Mouse (Mus musculus) frontal cortex, adult (tissue): ENCODE measurements around the gene Tfam.

Source experiments
- ATAC-seq: cut with Nextera tagmentation; 2 replicates; pipeline ENCODE4 v1.9.2; 2017; ENCODE audit warnings: mild to moderate bottlenecking, moderate library complexity, mixed read lengths; ENCODE audit not compliant: low TSS enrichment

Tfam gene

DNA sequence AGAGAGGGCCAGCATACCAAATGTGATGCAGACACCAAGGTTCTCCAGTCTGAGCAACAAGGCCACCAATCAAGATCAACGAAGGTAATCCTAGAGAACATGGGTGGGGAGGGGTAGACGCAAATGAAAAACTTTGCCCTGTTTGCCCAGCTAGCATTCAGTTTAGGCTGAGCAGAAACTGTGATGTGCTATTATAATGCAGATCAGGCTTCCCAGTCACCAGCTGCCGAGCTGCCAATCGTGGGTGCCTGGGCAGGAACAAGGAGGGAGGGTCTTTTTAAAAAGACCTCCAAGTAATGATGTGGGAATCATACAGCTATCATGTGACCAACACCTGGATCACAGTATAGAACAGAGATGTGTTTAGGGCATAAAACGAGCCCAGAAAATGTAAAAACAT, 15.0 kb downstream of the Tfam start:
- ATAC-seq = no peak

- no peak for ATAC-seq
Observed at GRCm38 (mm10) chr10:71222639-71223038, 15.4 kb downstream of the Tfam start.

- ATAC-seq = peak; percentile 88
Observed at GRCm38 (mm10) chr10:71218228-71218892, 19.7 kb downstream of the Tfam start.

- ATAC-seq = no peak
Observed at GRCm38 (mm10) chr10:71215996-71216395, 22.1 kb downstream of the Tfam start.

- ATAC-seq = no peak
Observed at GRCm38 (mm10) chr10:71201512-71201911, 36.6 kb downstream of the Tfam start.

GRCm38 (mm10) chr10:71200964-71201363, 37.1 kb downstream of the Tfam start:
- ATAC-seq = peak; percentile 55

DNA sequence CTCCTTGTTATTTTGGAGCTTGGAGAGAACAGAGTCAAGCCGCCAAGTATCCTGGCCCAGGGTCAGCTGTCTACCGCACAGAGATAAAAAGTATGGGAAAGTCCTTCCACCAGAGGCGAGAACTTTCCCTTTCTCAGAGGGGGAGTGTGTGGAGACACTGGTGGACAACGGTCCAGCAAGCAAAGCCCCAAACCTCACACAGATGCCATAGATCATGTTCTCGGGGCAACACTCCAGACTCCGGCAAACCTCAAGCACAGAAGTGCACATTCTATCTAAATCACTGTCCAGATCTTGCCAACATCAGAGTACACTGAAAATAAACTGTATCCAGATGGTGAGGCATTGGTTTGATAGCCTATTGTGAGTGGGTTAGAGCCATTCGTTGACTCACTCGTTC, 39.4 kb downstream of the Tfam start:
- no peak for ATAC-seq

DNA sequence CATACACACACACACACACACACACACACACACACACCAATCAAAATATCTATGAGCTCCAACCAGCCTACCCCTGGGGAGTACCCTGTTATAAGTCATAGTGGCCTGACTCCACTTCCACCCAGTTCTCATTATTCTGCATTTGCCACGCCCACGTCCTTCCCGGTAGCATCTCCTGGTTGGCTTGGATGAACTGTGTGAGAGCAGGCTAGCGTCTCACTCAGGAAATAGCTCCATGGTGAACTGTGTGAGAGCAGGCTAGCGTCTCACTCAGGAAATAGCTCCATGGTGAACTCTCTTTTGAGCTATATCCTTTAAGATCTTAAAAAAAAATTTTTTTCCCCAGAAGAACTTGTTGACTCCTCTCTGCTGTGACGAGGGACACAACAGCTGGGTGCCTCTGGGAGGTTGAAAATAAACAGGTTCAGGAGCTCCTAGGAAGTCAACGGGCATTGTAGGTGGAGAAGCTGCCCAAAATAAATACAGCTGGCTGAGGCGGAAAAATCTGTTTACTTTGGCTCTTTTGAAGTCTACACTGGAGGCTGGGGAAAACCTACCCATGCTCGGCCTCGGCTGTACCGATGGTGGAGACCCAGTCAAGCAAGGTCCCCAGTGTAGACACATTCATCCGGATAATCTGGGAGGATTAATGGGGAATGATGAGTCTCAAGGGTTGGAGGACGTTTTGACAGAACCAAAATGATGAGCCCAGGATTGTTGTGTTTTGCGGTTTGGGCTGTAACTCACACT, 40.9 kb downstream of the Tfam start:
- ATAC-seq = no peak

DNA sequence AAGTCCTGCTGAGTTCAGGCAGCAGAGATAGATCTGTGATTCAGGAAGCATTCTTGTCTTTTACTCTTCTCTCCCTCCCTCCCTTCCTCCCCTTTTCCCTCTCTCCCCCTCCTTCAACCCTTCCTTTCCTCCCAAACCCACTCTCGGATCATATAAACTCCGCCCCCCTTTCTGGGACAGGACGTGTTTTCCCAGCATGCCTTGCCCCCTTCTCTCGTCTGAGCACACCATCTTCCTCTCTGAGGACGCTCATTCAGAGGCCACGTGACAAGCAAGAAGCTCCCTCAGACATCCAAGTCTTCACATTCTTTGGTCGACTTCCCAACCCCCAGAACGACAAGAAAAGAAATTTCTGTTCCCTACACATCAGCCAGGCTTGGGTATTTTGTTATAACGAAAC, 42.6 kb downstream of the Tfam start:
- ATAC-seq = 0 out of 2 replicates have a peak, but pooled peaks have one; percentile 27

DNA sequence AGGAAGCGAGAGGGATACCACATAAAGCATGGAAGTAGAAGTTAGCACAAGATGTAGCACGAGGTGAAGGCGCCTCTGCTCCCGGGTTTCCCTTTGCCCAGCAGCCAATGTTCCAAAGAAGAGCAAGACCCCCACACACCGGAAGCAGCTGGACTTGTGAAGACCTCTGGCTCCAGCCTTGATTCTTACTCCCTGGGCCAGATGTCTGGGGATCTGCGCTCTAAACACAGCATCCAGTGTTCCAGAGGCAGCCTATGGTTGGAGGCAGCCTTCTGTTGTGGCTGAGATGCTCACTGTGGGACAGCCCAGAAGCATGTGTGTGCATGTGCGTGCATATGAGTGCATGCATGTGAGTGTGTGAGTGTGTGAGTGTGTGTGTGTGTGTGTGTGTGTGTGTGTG, 43.4 kb downstream of the Tfam start:
- no peak for ATAC-seq

DNA sequence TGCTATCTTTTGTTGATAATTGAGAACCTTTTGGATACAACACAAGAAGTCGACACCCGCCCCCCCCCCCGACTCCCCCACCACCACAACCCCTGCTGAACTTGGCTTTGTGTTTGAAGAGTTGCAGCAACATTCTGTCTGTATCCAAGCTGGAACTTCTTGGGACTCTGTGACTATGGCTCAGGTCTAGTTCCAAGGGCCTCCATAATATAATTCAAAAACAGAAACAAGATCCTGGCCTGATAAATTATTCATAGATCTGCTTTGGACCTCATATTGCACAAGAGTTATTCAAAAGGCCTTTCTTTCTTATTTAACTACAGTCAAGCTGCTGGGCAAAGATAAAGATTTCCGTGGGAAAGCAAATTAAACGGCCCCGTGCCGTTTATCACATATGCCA, 44.8 kb downstream of the Tfam start:
- ATAC-seq = no peak

DNA sequence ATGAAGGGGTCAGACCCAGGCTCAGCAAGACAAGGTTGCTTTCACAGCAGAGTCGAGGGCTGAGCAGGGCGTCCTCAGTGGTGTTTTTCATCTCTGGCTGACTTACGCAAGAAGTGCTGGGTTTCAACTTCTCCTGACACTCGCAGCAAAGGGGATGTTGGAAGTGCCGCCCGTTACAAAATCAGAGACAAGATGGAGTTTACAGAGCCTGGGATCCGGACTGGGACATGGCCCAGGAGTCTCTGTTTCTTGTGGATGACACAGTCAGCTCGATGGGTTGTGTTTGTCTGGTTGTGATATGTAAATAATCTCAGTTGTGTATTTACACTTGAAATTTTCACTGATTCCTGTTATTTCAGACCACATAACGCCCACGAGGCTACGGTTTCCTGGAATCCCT, 45.2 kb downstream of the Tfam start:
- no peak for ATAC-seq

DNA sequence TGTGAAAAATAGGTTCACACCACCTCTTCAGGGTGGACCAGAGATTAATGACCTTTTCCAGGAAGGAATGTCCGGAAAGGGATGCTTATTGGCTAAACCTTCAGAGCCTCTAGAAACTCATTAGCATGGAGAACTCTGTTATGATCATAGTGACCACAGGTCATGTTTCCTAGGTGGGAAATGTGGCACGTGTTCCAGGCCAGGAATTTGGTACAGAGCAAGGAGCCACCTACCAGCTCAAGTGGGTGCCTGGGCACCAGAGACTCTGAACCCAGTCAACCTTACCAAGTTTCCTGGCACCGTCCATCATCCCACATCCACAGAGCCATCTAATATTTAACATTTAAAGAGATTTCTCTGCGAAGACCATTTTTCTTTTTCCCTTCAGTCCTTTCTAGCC, 49.4 kb downstream of the Tfam start:
- no peak for ATAC-seq

DNA sequence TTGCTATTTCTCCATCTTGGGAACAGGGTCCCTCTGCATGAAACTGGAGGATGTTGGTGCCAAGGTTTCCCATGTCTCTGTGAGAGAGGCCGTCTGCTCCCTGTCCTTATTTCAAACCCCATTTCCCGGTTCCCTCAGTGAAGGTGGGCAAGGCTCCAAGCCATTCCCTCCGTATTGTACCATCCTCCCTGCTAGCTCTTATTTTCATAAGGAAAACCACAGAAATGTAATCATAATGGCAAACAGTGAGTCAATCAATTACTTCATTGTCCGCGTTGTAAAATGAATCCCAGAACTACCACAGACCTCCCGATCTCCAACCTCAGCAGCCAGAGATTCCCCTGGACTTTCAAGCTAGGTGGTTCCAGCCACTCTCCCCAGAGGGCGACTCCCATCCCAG, 53.0 kb downstream of the Tfam start:
- ATAC-seq = no peak

- no peak for ATAC-seq
Observed at GRCm38 (mm10) chr10:71183339-71184031, 54.6 kb downstream of the Tfam start.

GRCm38 (mm10) chr10:71181931-71182330, 56.1 kb downstream of the Tfam start:
- ATAC-seq = no peak

GRCm38 (mm10) chr10:71181091-71181490, 57.0 kb downstream of the Tfam start:
- ATAC-seq = no peak

GRCm38 (mm10) chr10:71180057-71180456, 58.0 kb downstream of the Tfam start:
- no peak for ATAC-seq

GRCm38 (mm10) chr10:71177201-71177600, 60.9 kb downstream of the Tfam start:
- no peak for ATAC-seq

- ATAC-seq = no peak
Observed at GRCm38 (mm10) chr10:71176341-71176740, 61.7 kb downstream of the Tfam start.
